Mouse (Mus musculus) spleen, postnatal 14 days (tissue): Measurements from ENCODE around the gene Fryl.
A peak's percentile ranks its signal among the peaks of the same experiment; 100 is the strongest.

Source experiments
- DNase-seq, 2 experiments: peaks; one replicate each; pipeline ENCODE4 v3.0.0; 2021 to 2022; ENCODE audit warnings: low spot score in 2 of 2

The Fryl gene

GRCm38 (mm10) chr5:73194740-73195139 is 61.7 kb downstream of the Fryl start:
- no peak for DNase-seq

GRCm38 (mm10) chr5:73194083-73194570 is 62.3 kb downstream of the Fryl start:
- no peak for DNase-seq

GRCm38 (mm10) chr5:73193627-73194026 is 62.8 kb downstream of the Fryl start:
- no peak for DNase-seq

DNA sequence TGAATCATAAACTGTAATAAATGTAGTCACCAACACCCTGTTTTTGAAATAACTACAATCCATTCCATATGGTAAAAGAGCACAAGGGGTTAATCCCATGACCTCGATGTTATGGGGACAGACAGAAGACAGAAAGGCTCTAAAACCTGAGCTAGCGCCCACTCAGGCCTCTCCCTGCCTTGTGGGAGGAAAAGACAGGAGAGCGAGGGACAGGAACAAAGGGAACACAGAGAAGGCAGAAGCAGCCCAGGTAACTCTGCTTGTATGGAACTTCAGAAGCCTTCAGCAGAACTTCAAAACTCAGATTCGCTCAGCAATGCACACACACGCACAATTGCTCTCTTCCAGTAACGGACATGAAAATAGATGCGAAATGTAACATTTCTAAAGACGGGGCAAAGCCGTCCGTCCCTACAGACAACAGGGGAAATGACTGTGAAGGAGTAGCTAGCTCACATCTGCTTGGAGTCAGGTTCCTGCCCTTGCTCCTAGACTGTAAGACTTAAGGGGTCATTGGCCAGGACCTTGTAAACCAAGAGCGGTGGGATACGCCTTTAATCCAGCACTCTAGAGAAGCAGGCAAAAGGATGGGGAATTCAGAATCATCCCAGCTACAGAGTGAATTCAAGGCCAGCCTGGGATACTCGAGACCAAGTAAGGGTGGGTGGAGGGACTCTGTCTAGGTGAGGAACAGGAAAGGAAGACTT is 63.4 kb downstream of the Fryl start:
- no peak for DNase-seq

- peak; percentile 52 to 53 for DNase-seq
These were observed 64.7 kb downstream of the Fryl start for GRCm38 (mm10) chr5:73191765-73192164.

DNA sequence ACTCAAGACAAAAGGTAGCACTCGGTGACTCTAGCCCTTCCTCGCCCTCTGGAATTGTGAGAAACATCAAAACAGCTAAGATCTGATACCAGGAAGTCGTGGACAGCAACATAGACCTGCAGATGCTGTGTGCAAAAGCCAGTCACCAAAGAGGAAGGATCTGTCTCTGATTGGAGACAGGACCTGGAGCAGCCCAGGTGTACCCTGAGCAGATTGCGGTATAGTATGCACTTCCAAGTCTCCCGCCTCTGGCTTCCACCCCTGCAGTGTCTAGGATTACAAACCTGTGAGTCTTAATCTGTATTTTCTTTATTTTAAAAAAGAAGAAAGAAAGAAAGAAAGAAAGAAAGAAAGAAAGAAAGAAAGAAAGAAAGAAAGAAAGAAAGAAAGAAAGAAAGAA is 66.3 kb downstream of the Fryl start:
- no peak for DNase-seq

GRCm38 (mm10) chr5:73189443-73190160 is 66.8 kb downstream of the Fryl start:
- no peak for DNase-seq

- DNase-seq = no peak
These were observed 67.8 kb downstream of the Fryl start for GRCm38 (mm10) chr5:73188576-73188975.

- no peak for DNase-seq
These were observed 68.3 kb downstream of the Fryl start for GRCm38 (mm10) chr5:73188164-73188563.

- no peak for DNase-seq
These were observed 69.5 kb downstream of the Fryl start for GRCm38 (mm10) chr5:73186912-73187311.

DNA sequence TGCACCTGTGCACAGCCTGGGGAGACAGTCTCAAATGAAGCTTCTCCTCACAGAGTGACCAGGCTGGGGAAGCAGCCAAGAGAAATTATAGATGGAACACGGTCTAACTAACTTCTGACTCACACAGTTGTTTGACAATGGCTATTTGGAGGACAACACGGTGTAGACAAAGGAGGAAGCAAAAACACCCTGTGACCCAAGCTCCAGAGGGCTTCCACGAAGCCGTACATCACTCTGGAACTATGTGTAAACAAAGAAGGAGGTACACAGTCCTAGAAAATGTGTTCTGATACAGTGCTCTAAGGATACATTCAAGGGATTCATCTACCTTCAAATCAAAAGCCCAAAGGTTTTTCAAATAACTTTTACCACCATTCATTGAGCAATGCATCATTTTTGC is 71.0 kb downstream of the Fryl start:
- DNase-seq = no peak

GRCm38 (mm10) chr5:73182701-73183447 is 73.5 kb downstream of the Fryl start:
- DNase-seq = no peak

GRCm38 (mm10) chr5:73182191-73182590 is 74.2 kb downstream of the Fryl start:
- DNase-seq = no peak

DNA sequence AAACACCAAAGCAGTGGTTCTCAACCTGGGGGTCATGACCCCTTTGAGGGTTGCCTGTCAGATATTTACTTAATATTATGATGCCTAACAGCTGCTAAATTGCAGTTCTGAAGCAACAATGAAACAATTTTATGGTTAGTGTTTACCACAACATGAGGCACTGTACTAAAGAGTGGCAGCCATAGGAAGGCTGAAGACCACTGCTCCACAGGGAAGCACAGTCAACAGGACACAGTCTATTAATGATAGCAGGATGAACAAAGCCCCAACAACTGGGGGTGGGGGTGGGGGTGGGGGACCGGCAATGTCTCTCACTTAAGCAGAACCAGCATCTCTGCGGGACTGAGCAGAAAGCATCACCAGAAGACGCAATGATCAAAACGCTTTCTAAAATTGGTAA is 80.1 kb downstream of the Fryl start:
- DNase-seq = no peak

GRCm38 (mm10) chr5:73175377-73176147 is 80.9 kb downstream of the Fryl start:
- no peak for DNase-seq

DNA sequence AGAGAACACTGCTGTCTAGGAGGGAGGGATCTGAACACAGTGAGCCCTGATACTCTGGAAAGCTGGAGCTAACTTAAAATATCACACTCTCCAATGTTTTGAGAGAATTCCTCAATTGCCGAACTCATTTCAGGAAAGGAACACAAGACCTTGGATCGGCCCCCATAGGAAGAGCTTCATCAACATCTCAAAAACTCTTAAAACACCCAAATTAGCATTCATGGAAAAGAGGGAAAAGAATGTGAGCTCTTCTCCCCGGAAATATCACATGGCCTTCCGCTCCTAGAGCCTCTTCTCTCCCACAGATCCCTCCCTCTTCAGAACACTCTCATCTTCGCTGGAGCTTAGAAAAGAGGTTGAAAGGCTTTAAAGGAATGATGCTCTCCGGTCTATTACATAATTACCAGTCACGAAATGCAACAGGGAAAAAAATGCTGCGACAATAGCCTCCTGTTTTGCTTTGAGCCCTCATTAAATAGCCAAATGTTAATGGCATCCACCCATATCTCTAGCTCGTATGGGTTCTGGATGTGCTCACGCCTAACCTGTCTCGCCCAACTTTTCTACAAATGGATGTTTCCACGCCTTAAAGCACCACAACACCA is 84.4 kb downstream of the Fryl start:
- no peak for DNase-seq

GRCm38 (mm10) chr5:73171203-73171602 is 85.2 kb downstream of the Fryl start:
- no peak for DNase-seq

- DNase-seq = no peak
These were observed 87.6 kb downstream of the Fryl start for GRCm38 (mm10) chr5:73168769-73169272.

- DNase-seq = no peak
These were observed 88.2 kb downstream of the Fryl start for GRCm38 (mm10) chr5:73167976-73168768.

DNA sequence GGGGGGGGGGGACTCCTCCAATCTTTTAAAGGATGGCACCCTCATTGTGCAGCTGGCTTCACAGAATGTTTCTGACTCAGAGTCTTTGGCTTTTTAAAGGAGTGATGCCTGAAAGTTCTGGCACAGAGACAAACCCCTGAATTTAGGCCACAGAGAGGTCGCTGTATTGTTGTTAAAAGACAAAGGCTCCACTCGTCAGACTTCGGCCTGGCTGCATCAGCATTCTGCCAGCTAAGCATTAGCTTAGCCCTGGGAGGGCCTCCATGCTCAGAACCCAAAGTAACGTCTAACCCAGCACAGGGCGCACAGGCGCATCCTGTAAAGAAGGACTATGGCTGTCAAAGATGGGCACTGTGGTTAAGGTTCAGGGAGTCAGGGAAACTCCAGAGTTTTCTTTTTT is 92.4 kb downstream of the Fryl start:
- no peak for DNase-seq
